Mouse (Mus musculus): ENCODE measurements around the gene Leo1.
"Not testable (repeated sequence)": the region's sequence is repeated elsewhere in the genome, so short reads cannot be mapped to it uniquely, and the experiment has no call there.

Gene Leo1

GRCm38 (mm10) chr9:75467581-75467980, 26.3 kb downstream of the Leo1 start:
- no peak for DNase-seq (ENCODE audit: low spot score in 2 of 2)

DNA sequence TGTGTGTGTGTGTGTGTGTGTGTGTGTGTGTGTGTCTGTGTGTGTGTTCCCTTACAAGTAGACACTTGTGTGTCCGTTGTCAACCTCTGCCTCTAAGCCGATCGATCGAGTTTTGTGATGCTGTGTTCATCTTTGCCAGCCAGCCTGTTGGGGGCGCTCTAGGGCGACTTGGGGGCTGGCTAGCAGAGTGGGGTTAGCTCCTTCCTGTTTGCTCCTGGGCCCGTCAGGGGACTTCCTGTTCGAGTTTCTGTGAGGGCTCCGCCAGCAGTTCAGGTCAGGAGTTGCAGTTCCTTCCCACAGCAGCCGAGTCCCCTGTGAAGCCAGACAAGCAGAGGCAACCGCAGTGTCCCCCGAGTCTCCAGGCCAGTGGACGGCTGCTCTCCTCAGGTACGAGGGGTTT, 27.0 kb downstream of the Leo1 start:
- DNase-seq (ENCODE audit: low spot score in 2 of 2), result no peak

DNA sequence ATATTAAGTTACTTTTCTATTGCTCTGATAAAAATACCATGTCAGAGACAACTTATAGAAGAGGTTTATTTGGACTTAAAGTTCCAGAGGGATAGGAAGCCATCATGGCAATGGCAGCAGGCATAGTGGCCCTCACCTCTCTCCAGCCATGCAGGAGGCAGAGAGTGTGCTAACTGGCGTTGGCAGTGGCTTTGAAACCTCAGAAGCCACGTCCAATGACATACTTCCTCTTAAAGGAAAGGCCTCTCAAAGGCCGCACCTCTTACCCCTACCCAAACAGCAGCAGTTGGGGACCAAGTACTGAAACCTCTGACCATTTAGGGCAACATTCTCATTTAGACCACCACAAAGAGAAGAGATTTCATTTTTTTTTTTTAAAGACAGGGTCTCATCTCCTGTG, 35.9 kb downstream of the Leo1 start:
- DNase-seq (ENCODE audit: low spot score in 2 of 2), result no peak

- peak in 1 of 2 experiments; percentile 45 for DNase-seq (ENCODE audit: low spot score in 2 of 2)
Measured at GRCm38 (mm10) chr9:75479106-75479725, 37.9 kb downstream of the Leo1 start.

DNA sequence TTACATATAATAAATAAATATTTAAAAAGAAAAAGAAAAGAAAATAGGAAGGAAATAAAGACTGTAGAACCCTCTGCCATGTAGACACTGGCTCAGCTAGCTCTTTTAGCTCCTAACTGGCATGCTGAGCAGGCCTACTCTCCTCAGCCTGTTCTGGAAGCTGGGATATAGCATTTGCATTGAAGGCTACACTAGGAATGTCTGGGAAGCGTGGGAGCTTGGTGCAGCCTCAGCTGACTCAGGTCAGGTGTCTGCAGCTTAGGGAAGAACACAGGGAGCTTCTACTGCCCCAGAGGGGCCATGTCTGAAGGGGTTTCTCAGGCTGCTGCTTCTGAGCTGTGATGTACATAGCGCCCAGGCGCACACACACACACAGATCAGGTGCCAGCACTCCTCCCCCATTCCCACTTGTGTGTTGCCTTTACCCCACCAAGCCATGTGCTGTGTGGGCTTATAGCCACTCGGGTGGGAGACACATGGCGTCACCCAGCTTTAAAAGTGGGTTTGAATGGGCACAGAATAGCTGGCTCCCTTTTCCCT, 39.3 kb downstream of the Leo1 start:
- no peak for DNase-seq (ENCODE audit: low spot score in 2 of 2)

GRCm38 (mm10) chr9:75485231-75485630, 43.9 kb downstream of the Leo1 start:
- no peak for DNase-seq (ENCODE audit: low spot score in 2 of 2)

GRCm38 (mm10) chr9:75488255-75488654, 46.9 kb downstream of the Leo1 start:
- not testable (repeated sequence) for DNase-seq (ENCODE audit: low spot score in 2 of 2)

DNA sequence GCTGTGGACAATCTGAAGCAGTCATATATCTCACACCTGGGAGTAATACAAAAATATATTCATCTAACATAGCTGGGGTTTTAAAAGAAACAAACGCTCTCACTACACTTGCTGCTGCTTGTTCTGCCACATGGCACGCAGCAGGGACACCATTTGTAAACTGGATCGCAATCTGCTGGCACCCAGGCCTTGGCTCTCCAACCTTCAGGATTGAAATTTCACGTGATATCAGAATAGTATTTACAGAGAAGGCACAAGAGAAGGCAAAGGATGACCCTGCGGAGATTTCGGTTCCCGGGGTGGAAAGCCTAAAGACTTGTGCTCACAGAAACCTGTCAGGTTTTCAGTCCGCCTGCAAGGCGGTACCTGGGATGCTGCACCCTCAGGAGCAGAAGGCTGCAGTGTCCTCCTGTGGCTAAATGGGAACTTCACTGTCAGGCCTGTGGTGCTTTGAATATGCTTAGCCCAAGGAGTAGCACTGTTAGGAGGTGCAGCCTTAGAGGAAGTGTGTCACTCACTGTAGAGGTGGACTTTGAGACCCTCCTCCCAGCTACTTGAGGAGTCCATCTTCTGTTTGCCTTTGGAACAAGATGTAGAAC, 53.2 kb downstream of the Leo1 start:
- no peak for DNase-seq (ENCODE audit: low spot score in 2 of 2)

- no peak for DNase-seq (ENCODE audit: low spot score in 2 of 2)
Measured at GRCm38 (mm10) chr9:75495945-75496344, 54.6 kb downstream of the Leo1 start.

- no peak for DNase-seq (ENCODE audit: low spot score in 2 of 2)
Measured at GRCm38 (mm10) chr9:75498571-75498970, 57.2 kb downstream of the Leo1 start.

DNA sequence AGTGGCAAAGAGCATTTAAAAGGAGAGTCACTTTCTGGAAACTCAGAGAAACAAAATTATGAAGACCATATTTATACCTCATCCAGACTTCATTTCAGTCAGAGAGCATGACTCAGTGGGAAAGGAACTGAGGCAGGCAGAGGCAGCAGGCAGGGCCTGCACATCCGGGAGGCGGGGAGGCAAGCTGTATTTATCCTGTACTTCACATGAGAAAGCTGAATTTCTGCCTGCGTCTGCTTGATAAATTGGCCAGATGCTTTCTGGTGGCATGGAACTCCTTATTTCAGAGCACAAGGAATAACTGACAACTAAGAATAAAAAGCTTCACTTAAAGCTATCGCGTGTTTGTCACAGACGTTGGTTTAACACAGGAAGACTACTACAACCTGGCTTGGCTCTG, 63.0 kb downstream of the Leo1 start:
- DNase-seq (ENCODE audit: low spot score in 2 of 2), result no peak

- DNase-seq (ENCODE audit: low spot score in 2 of 2), result no peak
Measured at GRCm38 (mm10) chr9:75511236-75511939, 70.1 kb downstream of the Leo1 start.

- peak; percentile 73 to 78 for DNase-seq (ENCODE audit: low spot score in 2 of 2)
Measured at GRCm38 (mm10) chr9:75515464-75516113, 74.3 kb downstream of the Leo1 start.

Measured in right cerebral cortex, postnatal 10 days (tissue).